Mouse (Mus musculus) thymus, postnatal 10 days (tissue): ENCODE data around the gene Psmd11.
"Not testable (repeated sequence)": the region's sequence is repeated elsewhere in the genome, so short reads cannot be mapped to it uniquely, and the experiment has no call there.

Experiments used
- DNase-seq, 2 experiments: peaks; one replicate each; pipeline ENCODE4 v3.0.0; 2021; ENCODE audit warnings: low spot score in 2 of 2

The Psmd11 gene

DNA sequence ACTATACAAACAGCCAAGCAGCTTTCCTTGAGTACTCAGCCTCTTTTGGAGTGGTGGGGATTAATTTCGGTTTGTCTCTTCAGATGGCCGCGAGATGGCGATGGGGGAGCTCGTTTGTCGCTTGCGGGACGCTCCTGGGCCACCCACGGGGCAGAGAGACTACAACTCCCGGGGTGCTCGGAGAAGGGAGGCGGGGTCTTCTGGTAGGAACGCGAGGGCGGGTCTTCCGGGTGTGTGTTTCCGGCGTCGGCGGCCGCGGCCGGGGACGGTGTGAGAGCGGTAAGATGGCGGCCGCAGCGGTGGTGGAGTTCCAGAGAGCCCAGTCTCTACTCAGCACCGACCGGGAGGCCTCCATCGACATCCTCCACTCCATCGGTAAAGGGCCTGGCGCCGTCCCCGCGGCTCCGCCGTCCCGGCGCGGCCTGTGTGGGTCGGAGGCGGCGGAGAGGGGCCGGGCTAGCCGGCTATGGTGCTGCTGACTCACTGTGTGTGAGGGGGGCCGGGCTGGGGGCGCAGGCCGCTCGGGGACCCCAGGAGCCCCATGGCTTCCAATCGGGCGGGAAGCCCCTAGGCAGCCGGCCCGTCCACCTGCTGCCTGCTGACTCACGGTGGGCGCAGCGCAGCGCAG is at the start of gene Psmd11:
Gene Psmd11, plus strand, starts transcription at position 235 of the 628 bp plus-strand sequence.
- peak; percentile 92 to 96 for DNase-seq

DNA sequence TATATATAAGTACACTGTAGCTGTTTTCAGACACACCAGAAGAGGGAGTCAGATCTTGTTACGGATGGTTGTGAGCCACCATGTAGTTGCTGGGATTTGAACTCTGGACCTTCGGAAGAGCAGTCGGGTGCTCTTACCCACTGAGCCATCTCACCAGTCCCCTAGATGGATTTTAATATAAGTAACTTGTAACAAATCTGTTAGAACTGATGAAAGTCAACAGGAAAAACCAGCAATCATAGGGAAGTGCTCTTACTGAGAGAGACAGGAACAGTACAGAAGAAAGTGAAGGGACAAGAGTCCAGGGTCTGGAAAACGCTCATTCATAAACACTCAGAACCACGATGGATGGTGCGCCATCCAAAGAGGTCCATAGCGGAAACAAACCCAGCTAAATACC is 49.2 kb upstream of the Psmd11 start:
- not testable (repeated sequence) for DNase-seq

DNA sequence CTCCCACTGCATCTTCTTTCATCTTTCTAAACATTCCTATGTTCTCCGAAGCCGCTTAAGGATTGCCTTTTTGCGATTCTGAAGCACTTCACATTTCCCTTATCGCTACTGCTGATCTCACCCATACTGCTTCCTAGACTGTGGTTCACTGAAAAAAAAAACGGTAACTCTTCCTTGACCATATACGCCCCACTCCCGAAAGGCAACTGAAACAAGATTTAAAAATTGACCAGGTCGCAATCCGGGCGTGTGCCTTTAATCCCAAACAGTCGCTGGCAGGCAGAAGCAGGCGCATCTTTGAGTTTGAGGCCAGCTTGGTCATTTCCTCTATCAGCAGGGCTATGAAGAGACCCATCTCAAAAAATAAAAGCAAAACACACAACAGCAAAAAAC is 45.8 kb upstream of the Psmd11 start:
- DNase-seq: peak; percentile 22

DNA sequence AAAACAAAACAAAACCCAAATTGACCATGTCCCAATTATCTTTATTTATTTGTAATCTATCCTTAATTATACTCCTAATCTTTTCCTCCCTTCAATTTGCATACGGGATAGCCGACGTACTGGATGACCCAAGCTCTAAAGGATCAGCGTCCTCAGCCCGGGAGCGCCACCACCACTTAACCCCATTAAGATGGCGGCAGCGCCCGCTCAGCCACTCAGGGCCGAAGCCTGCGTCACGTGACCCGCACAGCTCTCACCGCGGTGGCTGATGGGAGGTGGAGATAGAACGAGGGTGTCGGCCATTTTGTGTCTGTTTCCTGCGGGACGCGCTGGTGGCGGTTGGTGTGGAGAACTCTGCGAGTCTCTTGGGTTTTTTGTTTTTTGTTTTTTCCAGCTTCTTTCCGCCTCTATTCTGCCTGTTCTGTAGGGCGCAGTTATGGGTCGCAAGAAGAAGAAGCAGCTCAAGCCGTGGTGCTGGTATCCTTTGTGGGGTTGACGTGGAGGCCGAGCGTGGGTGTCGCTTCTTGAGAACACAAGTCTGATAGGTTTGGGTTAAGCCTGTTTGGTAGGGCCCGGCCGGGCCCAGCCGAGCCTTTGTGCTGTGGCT is 45.3 kb upstream of the Psmd11 start, which contains the start of gene Zfp207:
Gene Zfp207, plus strand, starts transcription at position 261 of the 607 bp plus-strand sequence.
- DNase-seq: peak; percentile 97

DNA sequence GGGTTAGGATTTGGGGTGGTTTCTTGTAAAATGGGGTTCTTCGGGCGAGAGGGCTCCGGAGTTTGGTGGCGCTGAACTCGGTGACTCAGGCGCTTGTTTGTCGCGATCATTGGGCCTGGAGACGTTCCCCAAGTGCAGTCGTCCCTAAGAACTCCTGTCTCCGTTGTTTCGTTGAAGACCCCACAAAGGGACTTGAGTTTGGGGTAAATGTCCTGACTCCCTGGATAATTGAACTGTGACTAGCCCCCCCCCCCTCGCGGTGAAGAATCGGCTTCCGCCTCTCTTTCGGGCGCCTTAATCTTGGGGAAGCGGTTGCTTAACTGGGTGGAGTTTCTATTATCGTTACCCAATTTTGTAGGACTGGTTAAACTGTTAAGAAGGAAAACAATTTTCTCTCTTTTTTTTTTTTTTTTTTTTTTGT is 44.8 kb upstream of the Psmd11 start:
- peak in 1 of 2 experiments; percentile 49 for DNase-seq

DNA sequence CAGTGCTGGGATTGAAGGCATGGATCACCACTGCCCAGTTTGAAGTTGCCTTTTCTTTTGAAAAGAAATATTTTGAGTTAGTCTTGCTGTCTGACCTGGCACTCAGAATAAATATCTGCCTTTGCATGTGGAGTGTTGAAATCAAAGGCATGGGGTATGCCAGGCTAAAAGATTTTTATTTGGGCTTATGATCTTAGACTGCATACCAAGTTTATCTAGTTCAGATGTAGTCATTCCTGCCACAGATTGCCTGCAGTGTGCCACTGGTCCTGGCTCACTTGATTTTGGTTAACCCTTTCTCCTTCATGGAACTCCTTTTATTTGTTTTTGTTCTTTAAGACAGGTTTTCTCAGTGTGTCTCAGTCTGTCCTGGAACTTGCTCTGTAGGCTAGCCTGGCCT is 44.0 kb upstream of the Psmd11 start:
- no peak for DNase-seq

DNA sequence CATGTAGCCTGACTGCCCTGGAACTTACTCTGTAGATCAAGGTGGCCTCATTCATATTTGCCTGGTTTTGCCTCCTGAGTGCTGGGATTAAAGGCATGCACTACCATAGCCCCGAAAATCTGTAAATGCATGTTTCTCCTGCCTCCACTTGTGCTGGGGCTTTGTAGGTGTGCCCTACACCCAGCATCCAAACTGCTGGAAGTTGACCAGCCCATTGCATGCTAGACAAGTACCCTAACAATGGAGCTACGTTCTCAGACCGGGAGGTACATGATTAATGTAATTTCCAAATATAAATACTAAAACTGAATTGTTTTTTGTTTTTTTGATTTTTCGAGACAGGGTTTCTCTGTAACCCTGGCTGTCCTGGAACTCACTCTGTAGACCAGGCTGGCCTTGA is 43.4 kb upstream of the Psmd11 start:
- no peak for DNase-seq

DNA sequence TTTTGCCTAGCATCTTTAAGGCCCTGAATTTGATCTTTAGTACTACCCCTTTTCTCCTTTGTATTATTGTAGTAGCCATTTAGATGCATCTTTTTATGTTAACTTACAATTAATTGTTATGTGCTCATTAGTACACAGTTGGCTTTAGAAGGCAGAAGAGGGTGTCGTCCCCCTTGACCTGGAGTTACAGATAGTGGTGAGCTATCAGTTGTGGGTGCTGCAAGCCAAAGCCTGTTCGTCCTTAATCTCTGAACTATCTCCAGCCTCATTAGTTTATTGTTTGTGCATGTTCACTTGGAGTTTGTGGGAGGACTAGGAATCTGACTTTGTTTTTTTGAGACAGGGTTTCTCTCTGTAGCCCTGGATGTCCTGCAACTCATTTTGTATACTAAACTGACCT is 41.6 kb upstream of the Psmd11 start:
- no peak for DNase-seq

DNA sequence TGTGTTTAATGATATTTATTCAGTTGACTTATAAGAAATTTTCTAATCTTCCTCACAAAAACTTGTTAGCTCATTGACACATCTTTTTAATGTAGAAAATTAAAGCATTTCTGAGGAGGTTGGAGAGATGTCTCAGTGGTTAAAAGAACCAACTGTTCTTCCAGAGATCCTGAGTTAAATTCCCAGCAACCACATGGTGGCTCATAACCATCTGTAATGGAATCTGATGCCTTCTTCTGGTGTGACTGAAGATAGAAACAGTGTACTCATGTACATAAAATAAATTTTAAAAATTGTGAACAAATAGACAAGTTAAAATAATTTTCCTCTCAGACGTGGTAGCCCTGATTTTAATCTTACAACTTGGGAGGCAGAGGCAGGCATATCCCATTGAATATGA is 38.5 kb upstream of the Psmd11 start:
- no peak for DNase-seq

DNA sequence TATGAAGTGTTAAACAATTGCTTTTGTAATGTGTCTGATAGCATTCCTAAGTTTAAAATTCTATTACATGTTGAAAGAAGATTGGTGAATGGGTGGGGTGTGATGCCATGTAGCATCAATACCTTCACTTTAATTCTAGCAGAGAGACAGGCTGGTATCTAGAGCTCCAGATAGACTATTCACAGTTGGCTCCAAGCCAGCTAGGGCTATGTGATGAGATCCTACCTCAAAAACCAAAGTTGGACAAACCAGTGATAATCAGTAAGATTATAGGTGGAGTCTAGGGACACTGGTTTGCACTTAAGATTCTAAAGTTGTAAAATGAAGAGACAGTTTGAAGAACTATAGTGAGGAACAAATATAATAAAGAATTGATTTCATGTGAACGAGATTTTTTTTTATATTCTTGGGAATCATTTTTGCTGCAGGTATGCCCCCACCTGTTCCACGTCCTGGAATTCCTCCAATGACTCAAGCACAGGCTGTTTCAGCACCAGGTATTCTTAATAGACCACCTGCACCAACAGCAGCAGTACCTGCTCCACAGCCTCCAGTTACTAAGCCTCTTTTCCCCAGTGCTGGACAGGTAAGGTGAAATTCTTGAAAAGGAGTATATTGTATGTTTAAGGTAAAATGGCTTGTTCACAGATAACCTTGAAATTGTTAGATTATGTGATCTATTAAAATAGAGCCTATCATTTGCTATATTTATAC is 36.9 kb upstream of the Psmd11 start:
- DNase-seq: no peak

DNA sequence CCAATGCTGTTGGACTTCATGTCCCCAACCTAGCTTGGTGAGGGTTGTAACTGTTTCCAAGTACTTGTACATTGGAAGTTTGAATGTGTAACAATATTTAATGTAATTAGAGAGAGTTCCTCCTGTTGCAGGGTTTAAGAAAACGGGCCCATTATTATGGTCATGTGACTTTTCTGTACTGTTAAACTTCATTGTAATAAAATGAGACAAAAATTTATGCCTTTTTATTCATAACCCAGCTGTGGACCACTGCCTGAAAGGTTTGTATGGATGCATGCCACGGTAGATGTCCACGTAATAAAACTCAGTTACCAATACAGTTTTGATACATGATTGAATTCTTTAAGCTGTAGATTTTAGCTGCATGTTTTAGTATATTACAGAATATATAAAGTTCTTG is 32.5 kb upstream of the Psmd11 start:
- DNase-seq: no peak

DNA sequence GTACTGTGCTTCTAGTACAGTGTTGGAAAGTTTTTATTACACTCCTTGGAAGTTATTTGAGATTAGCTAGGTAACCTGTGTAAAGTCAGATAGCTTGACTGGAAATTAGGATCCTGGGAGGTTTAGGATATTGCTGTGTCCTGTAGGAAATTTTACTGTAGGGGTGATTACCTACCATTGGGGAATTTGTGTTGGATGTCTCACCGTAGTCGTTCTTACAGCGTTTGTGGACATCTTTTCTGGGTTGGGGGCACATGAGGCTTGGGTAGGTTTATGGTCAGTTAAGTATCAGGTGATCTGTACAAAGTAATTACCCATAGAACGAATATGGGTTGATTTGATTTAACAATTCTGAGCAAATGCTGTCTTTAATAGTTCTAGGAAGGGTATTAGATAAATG is 31.8 kb upstream of the Psmd11 start:
- no peak for DNase-seq

DNA sequence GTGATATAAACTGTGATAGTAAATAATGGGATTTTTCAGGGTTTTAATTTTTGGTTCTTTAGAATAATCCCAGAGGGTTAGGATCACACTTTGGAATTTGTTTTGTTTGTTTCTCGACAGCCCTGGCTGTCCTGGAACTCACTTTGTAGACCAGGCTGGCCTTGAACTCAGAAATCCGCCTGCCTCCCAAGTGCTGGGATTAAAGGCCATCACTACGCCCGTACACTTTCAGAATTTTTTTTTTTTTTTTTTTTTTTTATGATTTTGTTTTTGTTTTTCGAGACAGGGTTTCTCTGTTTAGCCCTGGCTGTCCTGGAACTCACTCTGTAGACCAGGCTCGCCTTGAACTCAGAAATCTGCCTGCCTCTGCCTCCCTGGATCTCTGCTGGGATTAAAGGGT is 20.5 kb upstream of the Psmd11 start:
- DNase-seq: not testable (repeated sequence)

DNA sequence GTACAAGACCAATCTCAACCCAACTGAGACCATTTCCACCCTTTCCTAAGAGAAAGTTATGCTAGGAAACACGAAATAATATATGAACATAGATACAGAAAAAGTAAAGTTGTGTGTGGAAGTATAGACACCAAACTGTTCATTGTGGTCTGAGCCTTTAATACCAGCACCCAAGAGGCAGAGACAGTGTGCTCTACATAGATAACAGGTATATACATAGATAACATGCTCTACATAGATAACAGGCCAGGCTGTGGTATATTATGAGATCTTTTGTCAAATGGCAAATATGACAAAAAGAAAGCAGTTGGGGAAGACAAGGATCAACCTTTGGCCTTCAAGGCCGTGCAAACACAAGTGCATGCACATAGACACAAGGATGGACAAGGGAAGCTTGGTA is 18.0 kb upstream of the Psmd11 start:
- no peak for DNase-seq

DNA sequence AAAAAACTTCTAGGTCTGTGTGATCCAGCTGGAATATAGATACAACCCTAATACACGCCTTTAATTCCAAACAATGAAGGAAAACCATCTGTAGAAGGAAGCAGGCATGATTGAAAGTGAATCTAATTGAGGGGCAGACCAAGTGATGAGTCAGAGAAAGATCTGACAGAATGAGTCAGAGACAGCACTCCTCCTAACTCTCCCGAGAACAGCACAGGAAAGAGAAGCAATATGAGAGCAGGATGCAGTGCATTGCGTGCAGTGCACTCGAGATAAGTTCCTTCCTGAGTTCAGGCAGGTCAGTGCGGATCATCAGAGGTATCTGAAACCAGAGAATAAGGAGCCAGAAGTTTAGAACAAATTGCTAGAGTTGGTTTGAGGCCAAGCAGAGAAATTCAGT is 11.3 kb upstream of the Psmd11 start:
- DNase-seq: no peak

DNA sequence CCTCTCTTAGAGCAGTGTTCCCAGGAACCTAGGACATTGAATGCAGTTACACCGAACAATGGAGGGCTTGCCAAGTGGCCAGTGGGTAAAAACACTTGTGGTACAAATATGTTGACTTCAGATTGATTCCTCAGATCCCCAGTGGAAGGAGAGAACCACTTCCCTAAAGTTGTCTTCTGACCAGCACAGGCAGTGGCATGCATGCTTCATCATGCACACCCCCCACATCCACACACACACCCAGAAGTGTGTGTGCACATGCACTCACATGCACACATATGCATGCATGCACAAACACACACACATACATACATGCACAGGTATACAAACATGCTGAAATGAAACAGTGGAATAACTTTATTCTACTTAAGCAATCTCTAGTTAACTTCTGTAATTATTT is 8.7 kb upstream of the Psmd11 start:
- DNase-seq: no peak

DNA sequence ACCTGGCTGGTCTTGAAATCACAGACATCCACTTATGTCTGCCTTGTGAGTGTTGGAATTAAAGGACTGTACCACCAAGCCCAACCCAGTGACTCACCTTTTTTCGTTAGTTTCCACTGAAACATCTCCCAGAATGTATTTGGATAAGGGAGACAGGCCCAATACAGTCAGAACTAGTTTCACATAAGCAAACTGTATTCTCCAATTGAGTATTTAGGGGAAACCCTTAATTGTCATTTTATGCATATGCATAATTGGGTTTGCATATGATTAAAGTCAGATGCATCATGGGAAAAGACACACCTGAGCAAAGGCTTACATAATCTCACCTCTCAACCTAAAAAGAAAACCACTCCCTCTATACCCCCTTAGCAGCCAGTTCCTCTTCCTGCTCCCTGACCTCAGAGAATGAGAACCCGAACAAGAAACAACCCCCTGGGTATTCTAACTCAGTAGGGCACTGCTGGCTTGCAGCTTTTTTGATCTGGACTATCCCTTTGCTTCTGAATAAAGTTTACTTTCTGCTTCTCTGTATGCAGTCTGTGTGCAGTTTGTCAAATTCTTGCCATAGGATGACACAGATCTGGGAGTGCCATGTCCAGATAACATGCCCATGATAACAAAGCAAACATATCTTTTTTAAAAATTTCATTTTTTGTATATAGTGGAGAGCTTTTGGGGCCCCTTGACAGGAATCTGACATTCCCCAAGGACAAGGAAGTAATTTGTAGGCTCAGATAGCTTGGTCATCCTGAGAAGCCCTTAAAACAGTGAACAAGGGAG is 8.0 kb upstream of the Psmd11 start:
- no peak for DNase-seq

DNA sequence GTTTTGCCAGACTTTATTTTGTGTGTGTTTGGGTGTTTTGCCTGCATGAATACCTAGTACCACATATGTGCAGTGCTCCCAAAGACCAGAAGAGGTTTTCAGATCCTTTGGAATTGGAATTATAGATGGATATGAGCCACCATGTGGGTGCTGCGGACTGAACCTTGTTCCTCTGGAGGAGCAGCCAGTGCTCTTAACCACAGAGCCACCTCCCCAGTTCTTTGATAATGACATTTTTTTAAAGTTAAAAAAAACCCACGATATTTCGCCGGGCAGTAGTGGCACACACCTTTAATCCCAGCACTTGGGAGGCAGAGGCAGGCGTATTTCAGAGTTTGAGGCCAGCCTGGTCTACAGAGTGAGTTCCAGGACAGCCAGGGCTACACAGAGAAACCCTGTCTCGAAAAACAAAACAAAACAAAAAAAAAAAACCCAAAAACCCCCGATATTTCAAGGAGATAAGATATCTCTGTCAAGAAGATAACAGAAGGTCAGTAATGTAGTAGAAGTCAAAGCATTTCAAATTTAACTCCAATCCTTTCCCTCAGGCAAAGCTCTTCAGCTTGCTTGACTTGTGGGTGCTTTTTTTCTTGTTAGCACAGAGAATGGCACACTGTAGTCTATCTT is 6.9 kb upstream of the Psmd11 start:
- no peak for DNase-seq

DNA sequence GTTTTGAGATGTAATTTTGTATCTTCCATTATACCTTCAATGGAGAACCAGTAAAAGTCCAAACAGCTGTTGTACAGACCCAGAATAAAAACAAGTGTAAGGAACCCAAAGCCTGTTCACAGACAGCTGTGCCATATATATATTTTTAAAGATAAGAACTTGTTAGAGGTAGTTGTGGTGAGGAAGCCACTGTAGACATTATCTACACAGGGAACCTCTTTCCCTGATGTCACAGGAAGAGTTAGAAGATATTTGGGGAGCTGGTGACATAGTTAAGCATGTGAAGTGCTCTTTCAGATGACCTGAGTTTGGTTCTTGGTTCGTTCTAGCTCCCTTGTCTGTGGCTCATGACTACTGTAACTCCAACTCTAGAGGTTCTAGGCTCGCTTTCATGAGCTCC is 3.7 kb upstream of the Psmd11 start:
- no peak for DNase-seq

DNA sequence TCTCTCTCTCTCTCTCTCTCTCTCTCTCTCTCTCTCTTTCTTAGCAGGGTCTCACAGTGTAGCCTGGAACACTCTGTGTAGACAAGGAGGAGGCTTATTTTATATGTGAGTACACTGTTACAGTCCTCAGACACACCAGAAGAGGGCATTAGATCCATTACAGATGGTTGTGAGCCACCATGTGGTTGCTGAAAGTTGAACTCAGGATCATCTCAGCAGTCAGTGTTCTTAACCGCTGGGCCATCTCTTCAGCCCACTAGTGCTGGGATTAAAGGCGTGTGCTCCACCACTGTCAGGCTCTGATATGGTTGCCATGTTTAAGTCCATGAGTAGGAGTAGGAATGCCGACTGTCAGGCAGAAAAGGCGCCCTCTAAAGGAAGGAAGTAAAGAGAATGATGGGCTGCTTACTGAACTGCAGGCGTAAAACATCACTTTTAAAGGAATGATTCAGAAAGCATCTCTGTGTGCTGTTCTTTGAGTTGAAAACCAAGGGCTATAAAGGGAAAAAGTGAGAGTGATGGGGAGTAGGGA is 3.1 kb upstream of the Psmd11 start:
- no peak for DNase-seq

DNA sequence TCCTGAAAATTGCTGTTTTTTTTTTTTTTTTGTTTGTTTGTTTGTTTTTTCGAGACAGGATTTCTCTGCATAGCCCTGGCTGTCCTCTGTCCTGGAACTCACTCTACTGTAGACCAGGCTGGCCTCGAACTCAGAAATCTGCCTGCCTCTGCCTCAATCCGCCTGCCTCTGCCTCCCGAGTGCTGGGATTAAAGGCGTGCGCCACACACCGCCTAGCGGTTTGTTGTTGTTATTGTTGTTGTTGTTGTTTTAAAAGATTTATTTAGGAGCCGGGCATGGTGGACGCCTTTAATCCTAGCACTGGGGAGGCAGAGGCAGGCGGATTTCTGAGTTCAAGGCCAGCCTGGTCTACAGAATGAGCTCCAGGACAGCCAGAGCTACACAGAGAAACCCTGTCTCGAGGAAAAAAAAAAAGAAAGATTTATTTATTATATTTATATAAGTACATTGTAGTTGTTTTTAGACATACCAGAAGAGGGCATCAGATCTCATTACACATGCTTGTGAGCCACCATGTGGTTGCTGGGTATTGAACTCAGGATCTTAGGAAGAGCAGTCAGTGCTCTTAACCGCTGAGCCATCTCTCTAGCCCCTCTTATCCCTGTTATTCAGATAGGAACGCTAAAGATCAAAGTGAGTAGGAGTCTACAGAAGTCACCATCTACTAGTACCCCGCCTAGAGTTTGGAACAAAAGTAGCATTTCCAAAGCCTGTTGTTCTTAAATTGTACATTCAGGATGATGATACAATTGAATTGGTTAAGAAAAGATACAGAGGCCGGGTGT is 2.2 kb upstream of the Psmd11 start:
- not testable (repeated sequence) for DNase-seq
